Mouse (Mus musculus) urinary bladder, postnatal 0 days (tissue): ENCODE data around the gene Olfr292. TPM values are rescaled to one million over a fixed set of nuclear protein-coding genes. Genes with fewer than 3 reads are reported as not detected.

Experiments used
- polyA plus RNA-seq: library from polyadenylated mRNA; unstranded; fragments of >200 nt; fragmentation: Nextera tagmentation; extraction: Ambion mirVana; gene quantifications from 2 replicates; pipeline ENCODE4 v1.2.1, GENCODE M21; 2015

The Olfr292 gene
- polyA plus RNA-seq, result not detected in 2 replicates

GRCm38 (mm10) chr7:86688030-86688429 lies at the start of gene Olfr292:
TSS of gene Olfr292 (plus strand) at chr7:86688330.

DNA sequence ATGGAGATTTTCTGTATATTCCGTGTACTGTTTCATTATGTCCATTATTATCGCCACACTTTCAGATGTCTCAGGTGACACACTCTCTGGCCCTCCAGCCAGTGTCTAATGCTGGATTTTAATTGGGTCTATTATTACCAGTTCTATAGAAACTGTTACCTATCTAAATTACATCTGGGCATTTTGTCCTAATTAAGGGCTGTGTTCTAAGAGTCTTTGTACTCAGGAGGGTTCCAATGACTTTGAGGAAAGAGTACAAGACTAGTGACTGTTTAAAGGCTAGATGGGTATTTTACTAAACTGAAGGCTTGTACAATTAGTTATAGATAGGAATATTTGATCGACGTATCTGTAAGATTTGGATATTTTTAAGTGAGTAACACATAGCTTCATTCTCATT lies 39.4 kb upstream of the Olfr292 start, which contains the start of gene Olfr293:
TSS of gene Olfr293 (plus strand) at position 301 of the 400 bp plus-strand sequence.

Other genes starting within 250 kb of the Olfr292 start
- gene Olfr299, start 228.4 kb upstream of the Olfr292 start, polyA plus RNA-seq, result not detected in 2 replicates
- gene Olfr298, start 195.8 kb upstream of the Olfr292 start, polyA plus RNA-seq, result not detected in 2 replicates
- gene Olfr297, start 168.4 kb upstream of the Olfr292 start, polyA plus RNA-seq, result not detected in 2 replicates
- not detected in 2 replicates for gene Olfr295, start 104.5 kb upstream of the Olfr292 start, polyA plus RNA-seq
- gene Olfr294, start 71.7 kb upstream of the Olfr292 start, polyA plus RNA-seq, result not detected in 2 replicates
- gene Olfr293, start 39.3 kb upstream of the Olfr292 start, polyA plus RNA-seq, result not detected in 2 replicates
- gene Folh1, start 87.6 kb downstream of the Olfr292 start, polyA plus RNA-seq, result 0.17 and 0.25 TPM in 2 replicates
- gene Vmn2r77, start 106.7 kb downstream of the Olfr292 start, polyA plus RNA-seq, result not detected in 2 replicates
- gene Vmn2r78, start 226.8 kb downstream of the Olfr292 start, polyA plus RNA-seq, result not detected in 2 replicates